Mouse (Mus musculus) kidney, adult 2 months (tissue): ENCODE data around the gene Gm13090.

Experiments
- CTCF ChIP-seq: fragments of 200-500 bp; conservative IDR thresholded peaks from 2 replicates; pipeline ENCODE4 v1.5.1; 2011; ENCODE audit warnings: low read depth, mild to moderate bottlenecking, control low read depth, low read length, moderate library complexity, mixed read lengths; ENCODE audit not compliant: insufficient read depth, insufficient read length
- POLR2A ChIP-seq: fragments of 200-500 bp; IDR thresholded peaks from one replicate; pipeline ENCODE4 v1.6.1; 2011; ENCODE audit warnings: low read depth, low read length, control low read depth

DNA sequence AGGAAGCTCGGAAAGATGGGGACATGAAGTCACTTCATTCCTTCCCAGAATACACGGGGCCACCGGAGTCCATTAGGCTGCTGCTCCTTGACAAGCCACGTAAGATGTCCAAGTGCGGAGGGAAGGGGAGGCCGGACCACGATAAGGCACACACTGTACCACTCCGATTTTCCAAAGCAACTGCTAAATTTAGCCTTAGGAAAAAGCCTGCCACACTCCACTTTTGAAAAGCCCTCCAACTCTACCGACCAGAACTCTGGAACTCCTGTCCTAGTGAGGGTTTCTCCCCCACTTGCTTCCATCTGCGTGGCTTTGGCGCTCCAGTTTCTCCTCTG lies 7.7 kb downstream of the Gm13090 start:
- TF ChIP-seq POLR2A (no peak), CTCF (no peak)
